Mouse (Mus musculus) left cerebral cortex, postnatal 36 days (tissue): Measurements from ENCODE around the gene Mlana. TPM values are rescaled to one million over a fixed set of nuclear protein-coding genes. Genes with fewer than 3 reads are reported as not detected.

Source experiments
- DNase-seq, 2 experiments: peaks; one replicate each; pipeline ENCODE4 v3.0.0; 2021 to 2022; ENCODE audit warnings: low spot score in 2 of 2, mixed read lengths in 1 of 2
- intact Hi-C: fragments of 180-260 bp; cut with DNase I; formaldehyde crosslinking; loops from one replicate; pipeline ENCODE4 v1.15.1; 2025
- total RNA-seq, 2 experiments: library from RNA; stranded (reverse); gene quantifications; 2 replicates each; pipeline ENCODE4 v1.2.3; 2021

Mlana gene
- under 1 TPM in 1 of 2 experiments, not detected in 1; 0.45 TPM for total RNA-seq

- DNase-seq, result no peak
- intact Hi-C loops, result no loop called here
These were observed at the start of gene Mlana for GRCm38 (mm10) chr19:29697245-29697874. Gene Mlana, plus strand, starts transcription at chr19:29697824.

GRCm38 (mm10) chr19:29648550-29648914, 49.1 kb upstream of the Mlana start:
- intact Hi-C loops, result no loop called here
- DNase-seq, result no peak

- no peak for DNase-seq
- intact Hi-C loops, result no loop called here
These were observed 47.9 kb upstream of the Mlana start for GRCm38 (mm10) chr19:29649683-29650082.

- intact Hi-C loops, result no loop called here
- no peak for DNase-seq
These were observed 43.8 kb upstream of the Mlana start for GRCm38 (mm10) chr19:29653768-29654265.

- DNase-seq, result no peak
- intact Hi-C loops, result no loop called here
These were observed 42.5 kb upstream of the Mlana start for GRCm38 (mm10) chr19:29655148-29655547.

- no peak for DNase-seq
- intact Hi-C loops, result no loop called here
These were observed 41.6 kb upstream of the Mlana start for GRCm38 (mm10) chr19:29656029-29656428.

GRCm38 (mm10) chr19:29656620-29657019, 41.0 kb upstream of the Mlana start:
- intact Hi-C loops, result no loop called here
- DNase-seq, result no peak

- DNase-seq, result no peak
- intact Hi-C loops, result no loop called here
These were observed 40.6 kb upstream of the Mlana start for GRCm38 (mm10) chr19:29657033-29657432.

- intact Hi-C loops, result no loop called here
- DNase-seq, result no peak
These were observed 40.1 kb upstream of the Mlana start for GRCm38 (mm10) chr19:29657558-29657957.

- intact Hi-C loops, result no loop called here
- no peak for DNase-seq
These were observed 38.8 kb upstream of the Mlana start for GRCm38 (mm10) chr19:29658836-29659235.

GRCm38 (mm10) chr19:29659705-29660104, 37.9 kb upstream of the Mlana start:
- DNase-seq, result no peak
- intact Hi-C loops, result no loop called here

GRCm38 (mm10) chr19:29660835-29661764, 36.5 kb upstream of the Mlana start:
- no peak for DNase-seq
- intact Hi-C loops, result no loop called here

GRCm38 (mm10) chr19:29661974-29662580, 35.5 kb upstream of the Mlana start:
- intact Hi-C loops, result no loop called here
- DNase-seq, result no peak

- intact Hi-C loops, result no loop called here
These were observed 33.8 kb upstream of the Mlana start for GRCm38 (mm10) chr19:29663780-29664179.

GRCm38 (mm10) chr19:29664934-29665333, 32.7 kb upstream of the Mlana start:
- DNase-seq, result no peak
- intact Hi-C loops, result no loop called here

More at GRCm38 (mm10) chr19:29663780-29664179, 33.8 kb upstream of the Mlana start:
- DNase-seq, result no peak

GRCm38 (mm10) chr19:29666164-29666563, 31.5 kb upstream of the Mlana start:
- no peak for DNase-seq
- intact Hi-C loops, result no loop called here

GRCm38 (mm10) chr19:29666965-29667594, 30.5 kb upstream of the Mlana start:
- intact Hi-C loops, result no loop called here
- DNase-seq, result no peak

GRCm38 (mm10) chr19:29668135-29668534, 29.5 kb upstream of the Mlana start:
- intact Hi-C loops, result no loop called here
- DNase-seq, result no peak

- intact Hi-C loops, result no loop called here
These were observed 27.4 kb upstream of the Mlana start for GRCm38 (mm10) chr19:29670247-29670646.

GRCm38 (mm10) chr19:29671160-29671559, 26.5 kb upstream of the Mlana start:
- intact Hi-C loops, result no loop called here
- DNase-seq, result no peak

More at GRCm38 (mm10) chr19:29670247-29670646, 27.4 kb upstream of the Mlana start:
- no peak for DNase-seq
